Mouse (Mus musculus) T-helper 17 cell (primary cell): Measurements from ENCODE around the gene Uspl1.

Experiments used
- in situ Hi-C, 2 experiments: fragments of 300-600 bp; cut with MboI, MseI; formaldehyde crosslinking; loops; 1 replicate in 1 of 2; 2 replicates in 1 of 2; pipeline ENCODE4 v1.15.1; 2025; ENCODE audit warnings: high pct_unique_total_duplicates in 2 of 2

Uspl1 gene

DNA sequence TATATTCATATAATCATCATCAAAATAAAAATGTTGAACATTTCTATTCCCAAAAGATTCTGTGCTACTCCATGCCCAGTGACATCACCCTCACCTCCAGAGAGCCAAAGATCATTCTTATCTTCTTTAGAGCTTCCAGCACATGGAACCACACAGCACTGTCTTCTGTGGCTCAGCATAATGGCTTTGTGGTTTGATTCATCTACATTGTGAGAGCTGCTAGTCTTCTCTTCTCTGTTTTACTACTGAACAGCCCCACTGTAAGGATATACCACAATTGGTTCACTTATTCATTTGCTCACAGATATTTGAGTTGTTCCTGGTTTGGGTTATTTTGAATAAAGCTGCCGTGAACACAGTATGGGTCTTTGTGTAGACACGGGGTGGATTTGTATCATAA, 71.4 kb downstream of the Uspl1 start:
- in situ Hi-C loops: loop anchor here in 1 of 2 experiments (10.0 kb wide), 2 partner anchors 159 to 741 kb away; partner anchors contain the start of gene Medag

GRCm38 (mm10) chr5:149257518-149258281, 73.5 kb downstream of the Uspl1 start:
- in situ Hi-C loops: loop anchor here in 1 of 2 experiments (10.0 kb wide), 2 partner anchors 157 to 743 kb away; partner anchors contain the start of gene Medag

DNA sequence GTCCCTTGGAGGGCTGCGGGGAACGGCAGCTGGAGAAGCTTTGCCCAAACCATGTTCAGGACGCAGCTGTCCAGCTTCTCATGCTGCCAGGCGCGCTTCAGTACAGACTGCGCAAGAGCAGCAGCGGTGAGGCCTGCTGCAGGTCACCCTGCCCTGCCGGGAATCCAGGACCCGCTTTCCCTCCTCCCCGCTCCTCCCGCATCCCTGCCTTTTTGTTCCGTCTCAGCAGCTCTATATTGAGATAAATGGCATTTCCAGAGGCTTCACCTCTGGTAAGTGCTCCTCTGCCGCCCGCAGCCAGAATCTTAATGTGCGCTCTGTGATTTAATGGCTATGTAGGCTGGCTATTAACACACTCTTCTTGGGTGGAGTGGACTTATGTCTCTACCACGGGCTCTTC, 74.9 kb downstream of the Uspl1 start:
- in situ Hi-C loops: loop anchor here in 1 of 2 experiments (10.0 kb wide), 2 partner anchors 156 to 744 kb away; partner anchors contain the start of gene Medag

- in situ Hi-C loops: no loop called here
These were observed 77.3 kb downstream of the Uspl1 start for GRCm38 (mm10) chr5:149261449-149261848.

- in situ Hi-C loops: no loop called here
These were observed 77.7 kb downstream of the Uspl1 start for GRCm38 (mm10) chr5:149261866-149262265.

DNA sequence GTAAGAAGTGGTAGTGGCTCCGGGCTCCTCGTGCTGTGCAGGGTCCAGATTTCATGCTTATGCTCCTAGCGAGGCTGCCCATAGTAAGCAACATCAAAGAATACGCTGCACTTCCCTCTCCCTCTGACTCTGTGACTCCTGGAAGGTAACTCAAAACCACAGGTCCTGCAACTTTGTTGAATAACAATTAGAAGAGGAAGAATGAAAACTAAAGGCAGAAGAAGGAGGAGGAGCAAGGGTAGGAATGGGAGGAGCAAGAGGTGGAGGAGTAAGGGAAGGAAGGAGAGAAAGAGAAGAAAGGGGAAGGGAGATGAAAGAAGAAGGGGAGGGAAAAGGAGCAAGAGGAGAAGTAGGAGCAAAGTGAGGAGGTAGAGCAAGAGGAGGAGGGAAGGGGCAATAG, 80.3 kb downstream of the Uspl1 start, which contains the start of gene Alox5ap:
TSS of gene Alox5ap (plus strand) at position 363 of the 400 bp plus-strand sequence.
- in situ Hi-C loops: no loop called here

- in situ Hi-C loops: no loop called here
These were observed 80.7 kb downstream of the Uspl1 start for GRCm38 (mm10) chr5:149264878-149265279.
